Comparison of ENCODE assay signal across 12 mouse cellular contexts in genomic region chr17:71300338-71300737, GRCm38 (mm10). TPM values are rescaled to one million over a fixed set of nuclear protein-coding genes. Genes with fewer than 3 reads are reported as not detected.
DNase-seq lines count a peak whose midpoint lies in the region; ATAC-seq and TF ChIP-seq lines count a peak whose summit lies in the region.
"Had no signal": no experiment of that assay in that cellular context is flagged by ENCODE, and none has a peak within 500 bp of the region (broad histone marks: within the 10 kb centered on the region; RNA-seq: fewer than 3 reads in every experiment).

No protein-coding gene starts in this region.

- no peaks in the 10 kb centered on the region for H3K27me3 ChIP-seq in liver, adult 2 months (ENCODE audit: control insufficient read depth, insufficient read depth, low read length)
- H3K27me3 ChIP-seq in liver, embryonic 11.5 days (replicated peaks; ENCODE audit: control insufficient read depth, insufficient read depth, low read length), result no peaks in the 10 kb centered on the region
- no peaks in the 10 kb centered on the region for H3K27me3 ChIP-seq in hindbrain, embryonic 14.5 days (ENCODE audit: control insufficient read depth, insufficient read depth, low read length)
- H3K27me3 ChIP-seq: heart, embryonic 15.5 days had no signal

- H3K4me3 ChIP-seq in liver, adult 2 months (ENCODE audit: insufficient read depth, low read depth, low read length), result no peak overlapping the region
- no peak overlapping the region for H3K4me3 ChIP-seq in liver, embryonic 11.5 days (ENCODE audit: low read depth, low read length)
- H3K4me3 ChIP-seq in brown adipose tissue, adult 24 weeks (ENCODE audit: insufficient read depth, low read depth, low read length), result no peak overlapping the region
- no peak overlapping the region for H3K4me3 ChIP-seq in hindbrain, embryonic 14.5 days (replicated peaks; ENCODE audit: low read length)
- H3K4me3 ChIP-seq: erythroblast, embryonic 14.5 days; heart, embryonic 15.5 days; midbrain, embryonic 10.5 days had no signal

- H3K4me1 ChIP-seq in liver, adult 2 months (ENCODE audit: control insufficient read depth, insufficient read depth, low read length), result no peaks in the 10 kb centered on the region
- H3K4me1 ChIP-seq in liver, embryonic 11.5 days (replicated peaks; ENCODE audit: control insufficient read depth, insufficient read depth, low read length), result no peaks in the 10 kb centered on the region
- H3K4me1 ChIP-seq in brown adipose tissue, adult 24 weeks (ENCODE audit: control insufficient read depth, insufficient read depth, insufficient read length, low read length), result no peaks in the 10 kb centered on the region
- H3K4me1 ChIP-seq in hindbrain, embryonic 14.5 days (replicated peaks; ENCODE audit: control insufficient read depth, insufficient read depth, low read length), result no peaks in the 10 kb centered on the region

- no peaks in the 10 kb centered on the region for H3K9me3 ChIP-seq in liver, embryonic 11.5 days (ENCODE audit: control insufficient read depth, low read length)
- H3K9me3 ChIP-seq in hindbrain, embryonic 14.5 days (ENCODE audit: control insufficient read depth, low read length), result no peaks in the 10 kb centered on the region
- H3K9me3 ChIP-seq: G1E; heart, embryonic 15.5 days; midbrain, embryonic 10.5 days had no signal

- no peak for ATAC-seq in liver, embryonic 11.5 days (replicated peaks; ENCODE audit: low FRiP score)
- ATAC-seq in hindbrain, embryonic 14.5 days (ENCODE audit: low FRiP score), result no peak

- TF ChIP-seq CTCF in liver, adult 2 months (IDR thresholded peaks at IDR 0.05; ENCODE audit: low read depth, low read length), result no peak

- no peaks in the 10 kb centered on the region for H3K36me3 ChIP-seq in liver, adult 2 months (ENCODE audit: control insufficient read depth, insufficient read depth, low read length)
- no peaks in the 10 kb centered on the region for H3K36me3 ChIP-seq in liver, embryonic 11.5 days (ENCODE audit: control insufficient read depth, insufficient read depth, low read length)
- H3K36me3 ChIP-seq in hindbrain, embryonic 14.5 days (replicated peaks; ENCODE audit: control insufficient read depth, insufficient read depth), result no peaks in the 10 kb centered on the region
- H3K36me3 ChIP-seq: heart, embryonic 15.5 days had no signal

- H3K9ac ChIP-seq in liver, adult 2 months (ENCODE audit: low read depth, low read length), result no peak overlapping the region
- no peak overlapping the region for H3K9ac ChIP-seq in liver, embryonic 11.5 days (ENCODE audit: low read depth, low read length)
- no peak overlapping the region for H3K9ac ChIP-seq in hindbrain, embryonic 14.5 days
- H3K9ac ChIP-seq: heart, embryonic 15.5 days had no signal

- H3K79me2 ChIP-seq in liver, adult 2 months (ENCODE audit: control insufficient read depth, insufficient read depth, low read length), result no peaks in the 10 kb centered on the region

- peak; percentile 64 for DNase-seq in liver, adult 2 months (ENCODE audit: extremely low read depth, low read depth, low spot score)
- DNase-seq in liver, embryonic 11.5 days (ENCODE audit: low spot score), result no peak
- DNase-seq in lung, adult 18-20 months, result peak; percentile 82 to 84
- DNase-seq in skeletal muscle tissue, adult 2 months (ENCODE audit: low read depth, low spot score), result peak; percentile 77
- no peak for DNase-seq in hindbrain, embryonic 14.5 days (ENCODE audit: low spot score)
- no peak for DNase-seq in cerebellum, adult 11-12 months
- DNase-seq in urinary bladder, postnatal 25 days (ENCODE audit: low spot score), result no peak

- no peak overlapping the region for H3K27ac ChIP-seq in liver, adult 2 months (replicated peaks; ENCODE audit: insufficient read depth, low read depth, low read length)
- no peak overlapping the region for H3K27ac ChIP-seq in liver, embryonic 11.5 days (ENCODE audit: low read depth, low read length)
- H3K27ac ChIP-seq in brown adipose tissue, adult 24 weeks (replicated peaks; ENCODE audit: low read depth, low read length), result peak overlapping the region; percentile 74; the same call in 1 of the 2 replicates
- no peak overlapping the region for H3K27ac ChIP-seq in hindbrain, embryonic 14.5 days
- H3K27ac ChIP-seq: heart, embryonic 15.5 days; midbrain, embryonic 10.5 days had no signal

- no peak overlapping the region for H3K4me2 ChIP-seq in liver, embryonic 11.5 days
- no peak overlapping the region for H3K4me2 ChIP-seq in hindbrain, embryonic 14.5 days (replicated peaks)
- H3K4me2 ChIP-seq: heart, embryonic 15.5 days had no signal

- 14% methylated on average over 2 of the region's 2 CpGs for WGBS in liver, adult 2 months
- 46% methylated on average over 2 of the region's 2 CpGs for WGBS in liver, embryonic 11.5 days
- 93% methylated on average over 2 of the region's 2 CpGs for WGBS in hindbrain, embryonic 14.5 days

- TF ChIP-seq POLR2A in liver, adult 2 months (IDR thresholded peaks at IDR 0.05; ENCODE audit: extremely low read depth, insufficient read depth, low read length), result no peak

RNA-seq across cellular contexts. Expression of gene Emilin2, which starts 11.4 kb away (rescaled TPM):
- 1.1 and 1.5 TPM in 2 replicates for total RNA-seq in liver, adult 2 months (2014; rRNA removed)
- 0.31 and 1.7 TPM in 2 replicates for polyA plus RNA-seq in liver, adult 2 months (2012; rRNA removed)
- polyA plus RNA-seq in liver, embryonic 11.5 days (2014; fragmentation: Nextera tagmentation; extraction: Ambion mirVana), result 31.3 and 33.4 TPM in 2 replicates
- 6.3 and 10.4 TPM in 2 replicates for polyA plus RNA-seq in brown adipose tissue, adult 24 weeks (2012; ENCODE audit: insufficient read depth, insufficient read length, missing spikeins)
- 2.3 and 2.5 TPM in 2 replicates for polyA plus RNA-seq in hindbrain, embryonic 14.5 days (2014; fragmentation: Nextera tagmentation; extraction: Ambion mirVana)

Comparison
In these comparisons a context has a peak if more than half of its experiments do, and no peak if none do; other contexts are left out.
1. DNase-seq: peak in liver, adult 2 months (single experiment), lung, adult 18-20 months (2 of 2) and skeletal muscle tissue, adult 2 months (single experiment); none in liver, embryonic 11.5 days (single experiment), hindbrain, embryonic 14.5 days (single experiment), cerebellum, adult 11-12 months (single experiment) and urinary bladder, postnatal 25 days (single experiment).